Mouse (Mus musculus): ENCODE results near the gene Arhgap42. TPM values are rescaled to one million over a fixed set of nuclear protein-coding genes. Genes with fewer than 3 reads are reported as not detected.

Arhgap42 gene
- total RNA-seq, 4 experiments from 2014 or later: 3.5 to 5.4 (median 4.2) TPM

GRCm38 (mm10) chr9:9210464-9210863, 28.4 kb downstream of the Arhgap42 start:
- no peak for DNase-seq (ENCODE audit: low spot score in 2 of 2)

GRCm38 (mm10) chr9:9208205-9208604, 30.7 kb downstream of the Arhgap42 start:
- no peak for DNase-seq (ENCODE audit: low spot score in 2 of 2)

GRCm38 (mm10) chr9:9207251-9207650, 31.6 kb downstream of the Arhgap42 start:
- DNase-seq (ENCODE audit: low spot score in 2 of 2): no peak

- DNase-seq (ENCODE audit: low spot score in 2 of 2): no peak
Measured at GRCm38 (mm10) chr9:9200827-9201388, 38.0 kb downstream of the Arhgap42 start.

GRCm38 (mm10) chr9:9199170-9199841, 39.6 kb downstream of the Arhgap42 start:
- DNase-seq (ENCODE audit: low spot score in 2 of 2): no peak

- DNase-seq (ENCODE audit: low spot score in 2 of 2): no peak
Measured at GRCm38 (mm10) chr9:9198645-9199044, 40.3 kb downstream of the Arhgap42 start.

GRCm38 (mm10) chr9:9196046-9196445, 42.9 kb downstream of the Arhgap42 start:
- DNase-seq (ENCODE audit: low spot score in 2 of 2): no peak

- DNase-seq (ENCODE audit: low spot score in 2 of 2): no peak
Measured at GRCm38 (mm10) chr9:9194496-9194895, 44.4 kb downstream of the Arhgap42 start.

GRCm38 (mm10) chr9:9192716-9193115, 46.2 kb downstream of the Arhgap42 start:
- no peak for DNase-seq (ENCODE audit: low spot score in 2 of 2)

GRCm38 (mm10) chr9:9190835-9191234, 48.1 kb downstream of the Arhgap42 start:
- DNase-seq (ENCODE audit: low spot score in 2 of 2): no peak

GRCm38 (mm10) chr9:9188167-9188566, 50.7 kb downstream of the Arhgap42 start:
- no peak for DNase-seq (ENCODE audit: low spot score in 2 of 2)

- DNase-seq (ENCODE audit: low spot score in 2 of 2): no peak
Measured at GRCm38 (mm10) chr9:9177745-9178144, 61.2 kb downstream of the Arhgap42 start.

GRCm38 (mm10) chr9:9174924-9175323, 64.0 kb downstream of the Arhgap42 start:
- no peak for DNase-seq (ENCODE audit: low spot score in 2 of 2)

GRCm38 (mm10) chr9:9174206-9174605, 64.7 kb downstream of the Arhgap42 start:
- no peak for DNase-seq (ENCODE audit: low spot score in 2 of 2)

- DNase-seq (ENCODE audit: low spot score in 2 of 2): no peak
Measured at GRCm38 (mm10) chr9:9173091-9173490, 65.8 kb downstream of the Arhgap42 start.

GRCm38 (mm10) chr9:9171146-9171816, 67.6 kb downstream of the Arhgap42 start:
- DNase-seq (ENCODE audit: low spot score in 2 of 2): no peak

- peak; percentile 15 to 31 for DNase-seq (ENCODE audit: low spot score in 2 of 2)
Measured at GRCm38 (mm10) chr9:9165641-9166063, 73.2 kb downstream of the Arhgap42 start.

GRCm38 (mm10) chr9:9160736-9161135, 78.2 kb downstream of the Arhgap42 start:
- DNase-seq (ENCODE audit: low spot score in 2 of 2): no peak

- DNase-seq (ENCODE audit: low spot score in 2 of 2): no peak
Measured at GRCm38 (mm10) chr9:9158241-9158640, 80.7 kb downstream of the Arhgap42 start.

GRCm38 (mm10) chr9:9157425-9157824, 81.5 kb downstream of the Arhgap42 start:
- no peak for DNase-seq (ENCODE audit: low spot score in 2 of 2)

- no peak for DNase-seq (ENCODE audit: low spot score in 2 of 2)
Measured at GRCm38 (mm10) chr9:9154636-9155035, 84.3 kb downstream of the Arhgap42 start.

GRCm38 (mm10) chr9:9144301-9145121, 94.4 kb downstream of the Arhgap42 start:
- DNase-seq (ENCODE audit: low spot score in 2 of 2): no peak

Measured in gastrocnemius, adult 8-10 months (tissue).